Mouse (Mus musculus) megakaryocyte-erythroid progenitor cell, adult 5 weeks (primary cell): ENCODE measurements around the gene Olfr183. TPM values are rescaled to one million over a fixed set of nuclear protein-coding genes. Genes with fewer than 3 reads are reported as not detected.

ENCODE experiments used
- polyA plus RNA-seq: library from polyadenylated mRNA; stranded (reverse); fragments of >175 nt; gene quantifications from 2 replicates; pipeline ENCODE4 v1.2.3, GENCODE M21; 2012

Gene Olfr183
- polyA plus RNA-seq: 0.06 TPM in 1 of 2 replicates, not detected in the other

GRCm38 (mm10) chr16:58995057-58995456 lies at the start of gene Olfr183:
Gene Olfr183, plus strand, starts transcription at chr16:58995357.

GRCm38 (mm10) chr16:59030191-59030590 lies 35.0 kb downstream of the Olfr183 start, which contains the start of gene Olfr186:
Gene Olfr186, minus strand, starts transcription at chr16:59030291.

GRCm38 (mm10) chr16:59039710-59040109 lies 44.6 kb downstream of the Olfr183 start, which contains the start of gene Olfr187:
Gene Olfr187, minus strand, starts transcription at chr16:59039767.

Other genes starting within 250 kb of the Olfr183 start
- not detected in 2 replicates for gene Olfr172, start 232.2 kb upstream of the Olfr183 start, polyA plus RNA-seq
- gene Olfr173, start 195.1 kb upstream of the Olfr183 start, polyA plus RNA-seq: 0.07 TPM in 1 of 2 replicates, not detected in the other
- not detected in 2 replicates for gene Olfr175-ps1, start 168.6 kb upstream of the Olfr183 start, polyA plus RNA-seq
- not detected in 2 replicates for gene Olfr177, start 120.6 kb upstream of the Olfr183 start, polyA plus RNA-seq
- not detected in 2 replicates for gene Olfr178, start 103.3 kb upstream of the Olfr183 start, polyA plus RNA-seq
- gene Olfr181, start 66.6 kb upstream of the Olfr183 start, polyA plus RNA-seq: not detected in 2 replicates
- gene Olfr180, start 66.0 kb upstream of the Olfr183 start, polyA plus RNA-seq: not detected in 2 replicates
- not detected in 2 replicates for gene Olfr186, start 34.9 kb downstream of the Olfr183 start, polyA plus RNA-seq
- not detected in 2 replicates for gene Olfr187, start 44.4 kb downstream of the Olfr183 start, polyA plus RNA-seq
- gene Olfr190, start 82.6 kb downstream of the Olfr183 start, polyA plus RNA-seq: not detected in 2 replicates
- gene Olfr191, start 94.5 kb downstream of the Olfr183 start, polyA plus RNA-seq: not detected in 2 replicates
- gene Olfr193, start 116.5 kb downstream of the Olfr183 start, polyA plus RNA-seq: not detected in 2 replicates
- not detected in 2 replicates for gene Olfr194, start 125.7 kb downstream of the Olfr183 start, polyA plus RNA-seq
- gene Olfr195, start 151.7 kb downstream of the Olfr183 start, polyA plus RNA-seq: not detected in 2 replicates
- gene Olfr196, start 175.1 kb downstream of the Olfr183 start, polyA plus RNA-seq: not detected in 2 replicates
- not detected in 2 replicates for gene Olfr198, start 208.2 kb downstream of the Olfr183 start, polyA plus RNA-seq
- gene Olfr199, start 224.4 kb downstream of the Olfr183 start, polyA plus RNA-seq: not detected in 2 replicates